Mouse (Mus musculus): ENCODE results near the gene Evpl.

Evpl gene

GRCm38 (mm10) chr11:116212847-116213246 is 25.0 kb downstream of the Evpl start:
- no peak for DNase-seq

GRCm38 (mm10) chr11:116210696-116211095 is 27.2 kb downstream of the Evpl start:
- DNase-seq, result no peak

DNA sequence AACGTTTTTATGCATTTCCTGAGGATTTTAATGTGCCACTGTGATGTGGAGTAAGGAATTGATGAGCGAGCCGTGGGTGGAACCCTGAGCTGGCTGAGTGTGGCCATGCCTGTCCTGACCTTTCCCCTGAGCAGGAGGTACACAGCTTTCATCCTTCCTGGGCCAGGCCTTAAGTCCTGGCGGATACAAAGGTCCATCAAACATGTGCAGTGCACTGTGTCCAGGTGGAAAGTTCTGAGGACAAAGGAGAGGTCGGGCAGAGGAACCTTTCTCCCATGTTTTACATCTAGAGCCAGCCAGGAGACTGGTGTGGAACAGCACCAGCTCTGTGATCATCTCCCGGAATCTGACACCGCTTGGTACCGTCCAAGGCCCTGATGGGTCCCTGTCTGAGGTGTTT is 28.6 kb downstream of the Evpl start:
- no peak for DNase-seq

DNA sequence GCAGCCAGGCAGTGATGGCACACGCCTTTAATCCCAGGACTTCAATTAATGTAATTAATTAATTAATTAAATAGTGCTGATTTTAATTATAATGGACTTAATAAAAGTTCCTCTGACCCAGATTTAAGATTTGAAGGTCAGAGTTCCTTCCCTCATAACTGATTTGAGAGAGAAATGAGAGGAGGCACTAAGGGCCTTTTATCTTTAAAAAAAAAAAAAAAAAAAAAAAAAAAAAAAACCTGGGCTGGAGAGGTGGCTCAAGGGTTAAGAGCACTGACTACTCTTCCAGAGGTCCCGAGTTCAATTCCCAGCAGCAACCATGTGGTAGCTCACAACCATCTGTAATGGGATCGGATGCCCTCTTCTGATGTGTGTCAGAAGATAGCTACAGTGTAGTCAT is 29.2 kb downstream of the Evpl start:
- DNase-seq, result no peak

- no peak for DNase-seq
These were observed 31.2 kb downstream of the Evpl start for GRCm38 (mm10) chr11:116206678-116207077.

DNA sequence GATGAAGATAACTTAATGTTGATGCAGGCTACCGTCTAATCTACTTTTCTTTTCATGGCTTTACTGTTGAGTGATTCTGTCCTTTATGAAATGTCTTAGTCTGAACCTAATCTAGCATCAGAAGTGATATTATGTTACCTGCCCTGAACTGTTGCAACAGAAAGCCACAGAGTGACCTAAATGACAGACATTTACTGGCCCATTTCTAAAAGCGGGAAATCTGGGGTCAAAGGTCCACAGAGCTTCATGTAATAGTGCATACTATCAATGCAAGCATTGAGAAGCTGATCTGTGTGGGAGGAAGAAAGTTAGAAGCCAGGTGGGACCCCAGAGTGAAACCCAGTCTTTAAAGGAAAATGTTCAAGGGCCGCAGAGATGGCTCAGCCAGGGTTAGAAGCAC is 34.7 kb downstream of the Evpl start:
- DNase-seq, result no peak

- no peak for DNase-seq
These were observed 36.7 kb downstream of the Evpl start for GRCm38 (mm10) chr11:116201151-116201550.

DNA sequence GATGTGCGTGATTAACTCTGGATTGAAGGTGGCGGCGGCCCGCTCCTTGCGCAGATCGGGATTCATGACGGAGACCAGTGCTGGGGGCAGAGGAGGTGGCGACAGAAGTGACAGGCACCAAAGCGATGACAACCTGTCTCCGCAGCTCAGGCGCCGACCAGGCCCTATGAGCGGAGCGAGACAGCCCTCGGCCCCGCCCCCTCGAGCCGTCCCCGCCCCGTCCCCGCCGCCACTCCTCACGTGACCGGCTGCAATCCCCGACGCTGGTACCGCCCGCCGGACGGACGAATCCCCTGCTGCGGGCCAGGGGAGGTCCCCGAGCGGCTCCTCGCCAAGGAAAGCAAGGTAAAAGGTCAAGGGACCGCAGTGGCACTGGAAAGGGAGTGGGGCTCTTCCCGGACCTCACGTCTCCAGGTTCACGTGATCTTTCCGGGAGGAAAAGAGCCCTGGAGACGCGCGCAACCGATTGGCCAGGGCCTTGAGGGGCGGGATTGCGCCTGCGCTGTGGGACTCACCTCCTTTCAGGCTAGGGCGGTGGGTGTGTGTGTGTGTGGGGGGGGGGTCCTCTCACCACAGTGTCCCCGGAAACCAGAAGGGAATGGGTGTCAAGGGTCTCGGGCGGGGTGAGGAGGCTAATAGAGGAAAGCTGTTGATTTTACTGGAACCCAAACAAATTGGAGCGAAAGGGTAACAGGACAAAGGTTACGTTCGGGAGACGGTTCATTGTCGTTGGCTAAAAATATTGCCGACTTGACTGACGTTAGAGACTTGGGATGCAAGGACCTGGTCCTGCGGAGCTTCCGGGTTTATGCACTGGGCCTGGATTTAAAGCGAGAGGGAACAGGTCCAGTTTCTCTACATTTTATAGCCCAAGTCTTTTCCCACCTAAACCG is 39.0 kb downstream of the Evpl start, which contains the start of the genes Ten1 and Acox1:
Ten1 (plus strand) TSS at position 217 of the 893 bp plus-strand sequence.
Acox1 (minus strand) TSS at position 407 of the 893 bp plus-strand sequence.
- DNase-seq, result peak; percentile 96

- DNase-seq, result no peak
These were observed 39.7 kb downstream of the Evpl start for GRCm38 (mm10) chr11:116198132-116198531.

- no peak for DNase-seq
These were observed 40.3 kb downstream of the Evpl start for GRCm38 (mm10) chr11:116197584-116197906.

GRCm38 (mm10) chr11:116196866-116197583 is 40.9 kb downstream of the Evpl start:
- DNase-seq, result peak; percentile 62

GRCm38 (mm10) chr11:116196336-116196735 is 41.5 kb downstream of the Evpl start:
- DNase-seq, result no peak

GRCm38 (mm10) chr11:116195252-116195651 is 42.6 kb downstream of the Evpl start:
- DNase-seq, result peak; percentile 31

DNA sequence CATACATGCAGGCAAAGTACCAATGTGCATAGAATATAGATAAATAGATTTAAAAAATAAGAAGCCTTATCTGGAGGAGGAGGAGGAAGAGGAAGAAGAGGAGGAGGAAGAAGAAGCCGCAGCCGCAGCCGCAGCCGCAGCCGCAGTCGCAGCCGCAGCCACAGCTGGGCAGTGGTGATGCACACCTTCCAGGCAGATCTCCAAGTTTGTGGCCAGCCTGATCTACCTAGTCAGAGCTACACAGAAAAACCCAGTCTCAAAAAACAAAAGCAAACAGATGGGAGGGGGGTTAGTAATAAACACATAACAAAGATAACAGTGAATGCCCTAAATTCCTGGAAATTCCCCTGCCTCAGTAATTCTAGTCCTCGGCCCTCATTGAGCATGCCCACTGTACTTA is 43.3 kb downstream of the Evpl start:
- DNase-seq, result no peak

DNA sequence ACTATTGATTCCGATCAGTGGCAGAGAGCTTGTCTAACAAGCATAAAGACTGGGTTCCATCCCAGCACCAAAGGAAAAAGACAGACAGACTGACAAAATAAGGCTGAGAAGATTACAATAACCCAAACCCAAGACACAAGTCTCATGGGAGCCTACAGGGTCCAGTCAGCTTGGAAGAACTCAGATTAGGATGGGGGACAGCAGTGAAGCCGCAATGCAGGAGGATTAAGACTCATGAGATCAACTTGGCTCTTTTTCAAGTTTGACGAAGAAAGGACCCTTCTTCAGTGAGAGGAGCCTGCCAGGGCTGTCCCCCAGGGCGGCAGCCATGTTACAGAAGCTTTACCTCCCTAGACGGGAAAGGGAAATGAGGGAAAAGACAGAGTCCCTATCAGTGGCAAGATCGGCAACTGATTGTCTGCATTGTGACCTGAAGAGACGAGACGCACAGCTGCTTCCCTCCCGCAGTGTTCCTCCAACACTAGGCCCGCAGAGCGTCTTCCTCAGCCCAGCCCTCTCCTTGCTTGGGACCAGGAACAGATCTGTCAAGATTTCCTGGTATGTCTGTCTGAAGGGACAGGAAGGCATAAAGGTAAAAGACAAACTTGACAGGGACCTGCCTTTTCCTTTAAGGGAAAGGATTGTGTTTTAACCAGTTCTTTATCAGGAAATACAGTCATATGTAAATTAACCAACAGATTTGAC is 50.5 kb downstream of the Evpl start:
- DNase-seq, result no peak

DNA sequence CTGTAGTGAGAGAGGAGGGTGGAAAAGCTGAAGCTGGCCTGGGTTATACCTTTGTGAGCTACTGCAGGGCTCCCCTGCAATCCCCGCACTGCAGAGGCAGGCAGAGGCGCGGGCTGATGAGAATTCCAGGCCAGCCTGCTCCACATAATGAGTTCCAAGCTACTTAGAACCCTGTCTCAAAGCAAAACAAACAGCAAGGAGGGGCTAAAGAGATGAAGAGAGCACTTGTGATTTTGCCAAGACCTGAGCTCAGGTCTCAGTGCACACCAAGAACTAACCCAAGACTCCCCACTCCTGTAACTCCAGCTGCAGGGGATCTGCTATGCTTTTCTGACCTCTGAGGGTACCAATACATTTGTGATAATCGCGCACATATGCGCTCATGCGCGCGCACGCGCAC is 51.5 kb downstream of the Evpl start:
- DNase-seq, result peak; percentile 59

- DNase-seq, result no peak
These were observed 52.0 kb downstream of the Evpl start for GRCm38 (mm10) chr11:116185836-116186235.

- peak; percentile 69 for DNase-seq
These were observed 59.3 kb downstream of the Evpl start for GRCm38 (mm10) chr11:116178411-116179121.

GRCm38 (mm10) chr11:116176010-116176409 is 61.9 kb downstream of the Evpl start:
- no peak for DNase-seq

- DNase-seq, result no peak
These were observed 63.0 kb downstream of the Evpl start for GRCm38 (mm10) chr11:116174775-116175448.

GRCm38 (mm10) chr11:116171959-116172358 is 65.9 kb downstream of the Evpl start:
- no peak for DNase-seq

All from lung, postnatal 36 days (tissue).